Mouse (Mus musculus): ENCODE results near the gene Frmd4b.
"Not testable (repeated sequence)": the region's sequence is repeated elsewhere in the genome, so short reads cannot be mapped to it uniquely, and the experiment has no call there.

The Frmd4b gene

GRCm38 (mm10) chr6:97265240-97265639, 352.1 kb downstream of the Frmd4b start:
- no peak for DNase-seq (ENCODE audit: low read depth, low spot score)

GRCm38 (mm10) chr6:97263750-97264149, 353.6 kb downstream of the Frmd4b start:
- not testable (repeated sequence) for DNase-seq (ENCODE audit: low read depth, low spot score)

GRCm38 (mm10) chr6:97262229-97262628, 355.1 kb downstream of the Frmd4b start:
- DNase-seq (ENCODE audit: low read depth, low spot score): no peak

GRCm38 (mm10) chr6:97259926-97260325, 357.4 kb downstream of the Frmd4b start:
- not testable (repeated sequence) for DNase-seq (ENCODE audit: low read depth, low spot score)

GRCm38 (mm10) chr6:97258489-97258888, 358.9 kb downstream of the Frmd4b start:
- no peak for DNase-seq (ENCODE audit: low read depth, low spot score)

GRCm38 (mm10) chr6:97252711-97253221, 364.6 kb downstream of the Frmd4b start, which contains the start of gene Lmod3:
Lmod3 (minus strand) TSS chr6:97252759.
- no peak for DNase-seq (ENCODE audit: low read depth, low spot score)

- DNase-seq (ENCODE audit: low read depth, low spot score): no peak
These were observed 365.3 kb downstream of the Frmd4b start for GRCm38 (mm10) chr6:97252086-97252485.

- DNase-seq (ENCODE audit: low read depth, low spot score): no peak
These were observed 366.4 kb downstream of the Frmd4b start for GRCm38 (mm10) chr6:97250966-97251365.

- DNase-seq (ENCODE audit: low read depth, low spot score): no peak
These were observed 372.1 kb downstream of the Frmd4b start for GRCm38 (mm10) chr6:97245200-97245599.

GRCm38 (mm10) chr6:97242522-97242921, 374.8 kb downstream of the Frmd4b start:
- no peak for DNase-seq (ENCODE audit: low read depth, low spot score)

GRCm38 (mm10) chr6:97240092-97240491, 377.2 kb downstream of the Frmd4b start:
- no peak for DNase-seq (ENCODE audit: low read depth, low spot score)

- DNase-seq (ENCODE audit: low read depth, low spot score): no peak
These were observed 378.0 kb downstream of the Frmd4b start for GRCm38 (mm10) chr6:97239360-97239759.
